Mouse (Mus musculus): ENCODE data around the gene Cacna2d3. TPM values are rescaled to one million over a fixed set of nuclear protein-coding genes. Genes with fewer than 3 reads are reported as not detected.

The Cacna2d3 gene
- polyA plus RNA-seq, 1 experiment from 2014 or later: 0.45 TPM

DNA sequence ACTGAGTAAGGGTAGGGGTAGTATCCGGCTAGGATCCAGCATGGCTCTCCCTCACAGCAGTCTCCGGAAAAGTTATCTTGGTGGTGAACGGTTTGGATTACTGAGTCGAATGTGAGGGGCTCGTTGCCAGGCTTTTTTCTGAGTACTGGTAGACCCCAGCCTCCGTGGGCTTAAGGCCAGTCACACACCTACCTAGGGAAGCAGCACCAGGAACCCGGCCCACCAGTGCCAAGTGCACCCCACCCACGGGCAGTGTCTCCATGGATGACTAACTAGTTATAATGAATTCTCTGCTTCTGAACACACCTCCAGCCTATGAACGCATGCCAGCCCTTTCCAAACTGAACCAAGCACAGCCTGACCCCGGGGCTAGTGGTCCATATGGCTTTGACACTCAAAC lies 1.6 kb upstream of the Cacna2d3 start:
- Histone ChIP-seq H3K9me3 (ENCODE audit: low read depth, low read length) (no peaks in the 10 kb centered on the region), H3K4me3 (ENCODE audit: low read depth, low read length) (peak overlapping the region; percentile 59), H3K4me1 (ENCODE audit: insufficient read depth) (no peaks in the 10 kb centered on the region; the same call in 1 of the 2 replicates), H3K9ac (no peak overlapping the region; the same call in 1 of the 2 replicates), H3K27ac (ENCODE audit: low read depth) (no peak overlapping the region), H3K36me3 (ENCODE audit: insufficient read depth) (no peaks in the 10 kb centered on the region), H3K4me2 (peak overlapping the region; percentile 100), H3K27me3 (ENCODE audit: insufficient read depth, low read length) (peaks cover 64% of the 10 kb centered on the region)
- DNase-seq (no peak), ATAC-seq (ENCODE audit: insufficient read depth) (0 out of 2 replicates have a peak, but pooled peaks have one; percentile 10)
- no peak for TF ChIP-seq CTCF (IDR thresholded peaks at IDR 0.05; ENCODE audit: low read depth)
- WGBS: 10% methylated on average over 10 of the region's 10 CpGs

GRCm38 (mm10) chr14:29722386-29723221 lies 940 bp upstream of the Cacna2d3 start:
- no peak for TF ChIP-seq CTCF (IDR thresholded peaks at IDR 0.05; ENCODE audit: low read depth)
- peak; percentile 68 for ATAC-seq (ENCODE audit: insufficient read depth)
- Histone ChIP-seq H3K27ac (ENCODE audit: low read depth) (no peak overlapping the region), H3K9ac (peak overlapping the region; percentile 51), H3K36me3 (ENCODE audit: insufficient read depth) (no peaks in the 10 kb centered on the region), H3K4me1 (ENCODE audit: insufficient read depth) (no peaks in the 10 kb centered on the region; the same call in 1 of the 2 replicates), H3K27me3 (ENCODE audit: insufficient read depth, low read length) (peaks cover 68% of the 10 kb centered on the region), H3K9me3 (ENCODE audit: low read depth, low read length) (no peaks in the 10 kb centered on the region), H3K4me3 (ENCODE audit: low read depth, low read length) (peak overlapping the region; percentile 59), H3K4me2 (peak overlapping the region; percentile 100)
- DNase-seq: peak; percentile 71
- under 1% methylated on average over 73 of the region's 76 CpGs for WGBS

GRCm38 (mm10) chr14:29721131-29721487 lies 555 bp downstream of the Cacna2d3 start:
- no peak for ATAC-seq (ENCODE audit: insufficient read depth)
- Histone ChIP-seq H3K27ac (ENCODE audit: low read depth) (no peak overlapping the region), H3K9me3 (ENCODE audit: low read depth, low read length) (no peaks in the 10 kb centered on the region), H3K9ac (peak overlapping the region; percentile 51), H3K4me2 (peak overlapping the region; percentile 100), H3K27me3 (ENCODE audit: insufficient read depth, low read length) (peaks cover 73% of the 10 kb centered on the region), H3K4me1 (ENCODE audit: insufficient read depth) (no peaks in the 10 kb centered on the region; the same call in 1 of the 2 replicates), H3K4me3 (ENCODE audit: low read depth, low read length) (peak overlapping the region; percentile 59), H3K36me3 (ENCODE audit: insufficient read depth) (no peaks in the 10 kb centered on the region)
- DNase-seq: no peak
- 1% methylated on average over 11 of the region's 11 CpGs for WGBS
- TF ChIP-seq CTCF (IDR thresholded peaks at IDR 0.05; ENCODE audit: low read depth): no peak

DNA sequence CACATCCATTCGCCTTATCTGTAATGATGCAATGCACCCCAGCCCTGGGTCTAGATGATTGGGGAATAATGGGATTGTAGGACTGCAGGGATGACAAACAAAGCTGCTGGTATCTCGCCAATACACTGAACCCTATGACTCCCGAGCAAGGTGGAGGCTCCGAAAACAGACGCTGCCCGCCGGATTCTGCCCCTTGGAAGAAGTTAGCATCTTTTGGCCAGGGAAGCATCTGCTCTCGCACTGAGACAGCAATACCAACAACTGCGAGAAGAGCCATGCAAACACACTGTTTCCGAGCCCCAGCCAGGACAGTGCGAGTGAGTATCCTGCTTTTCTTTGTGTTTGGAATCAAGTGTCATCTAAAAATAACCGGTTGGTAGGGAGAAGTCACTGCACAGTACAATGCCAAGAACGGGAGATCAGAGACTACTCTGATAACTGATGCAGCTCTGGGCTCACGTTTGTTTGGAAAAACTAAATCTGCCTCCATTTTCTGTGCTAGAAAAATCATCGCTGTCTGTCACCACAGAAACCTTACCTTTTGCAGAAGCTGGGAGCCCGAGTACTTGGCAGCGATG lies 1.2 kb downstream of the Cacna2d3 start:
- 1% methylated on average over 17 of the region's 17 CpGs for WGBS
- Histone ChIP-seq H3K27ac (ENCODE audit: low read depth) (no peak overlapping the region), H3K4me2 (no peak overlapping the region), H3K4me3 (ENCODE audit: low read depth, low read length) (0 out of 2 replicates have a peak overlapping the region, but pooled peaks have one; percentile 3), H3K9me3 (ENCODE audit: low read depth, low read length) (no peaks in the 10 kb centered on the region), H3K9ac (no peak overlapping the region), H3K27me3 (ENCODE audit: insufficient read depth, low read length) (peaks cover 76% of the 10 kb centered on the region), H3K4me1 (ENCODE audit: insufficient read depth) (no peaks in the 10 kb centered on the region; the same call in 1 of the 2 replicates), H3K36me3 (ENCODE audit: insufficient read depth) (no peaks in the 10 kb centered on the region)
- ATAC-seq (ENCODE audit: insufficient read depth) (no peak), DNase-seq (no peak)
- TF ChIP-seq CTCF (IDR thresholded peaks at IDR 0.05; ENCODE audit: low read depth): no peak

GRCm38 (mm10) chr14:29712621-29713020 lies 9.0 kb downstream of the Cacna2d3 start:
- Histone ChIP-seq H3K27ac (ENCODE audit: low read depth) (no peak overlapping the region), H3K4me2 (no peak overlapping the region), H3K9me3 (ENCODE audit: low read depth, low read length) (no peaks in the 10 kb centered on the region), H3K9ac (no peak overlapping the region), H3K4me3 (ENCODE audit: low read depth, low read length) (no peak overlapping the region), H3K27me3 (ENCODE audit: insufficient read depth, low read length) (peaks cover 16% of the 10 kb centered on the region), H3K4me1 (ENCODE audit: insufficient read depth) (no peaks in the 10 kb centered on the region), H3K36me3 (ENCODE audit: insufficient read depth) (no peaks in the 10 kb centered on the region)
- no peak for TF ChIP-seq CTCF (IDR thresholded peaks at IDR 0.05; ENCODE audit: low read depth)
- 75% methylated on average over 3 of the region's 3 CpGs for WGBS
- ATAC-seq (ENCODE audit: insufficient read depth) (no peak), DNase-seq (no peak)

DNA sequence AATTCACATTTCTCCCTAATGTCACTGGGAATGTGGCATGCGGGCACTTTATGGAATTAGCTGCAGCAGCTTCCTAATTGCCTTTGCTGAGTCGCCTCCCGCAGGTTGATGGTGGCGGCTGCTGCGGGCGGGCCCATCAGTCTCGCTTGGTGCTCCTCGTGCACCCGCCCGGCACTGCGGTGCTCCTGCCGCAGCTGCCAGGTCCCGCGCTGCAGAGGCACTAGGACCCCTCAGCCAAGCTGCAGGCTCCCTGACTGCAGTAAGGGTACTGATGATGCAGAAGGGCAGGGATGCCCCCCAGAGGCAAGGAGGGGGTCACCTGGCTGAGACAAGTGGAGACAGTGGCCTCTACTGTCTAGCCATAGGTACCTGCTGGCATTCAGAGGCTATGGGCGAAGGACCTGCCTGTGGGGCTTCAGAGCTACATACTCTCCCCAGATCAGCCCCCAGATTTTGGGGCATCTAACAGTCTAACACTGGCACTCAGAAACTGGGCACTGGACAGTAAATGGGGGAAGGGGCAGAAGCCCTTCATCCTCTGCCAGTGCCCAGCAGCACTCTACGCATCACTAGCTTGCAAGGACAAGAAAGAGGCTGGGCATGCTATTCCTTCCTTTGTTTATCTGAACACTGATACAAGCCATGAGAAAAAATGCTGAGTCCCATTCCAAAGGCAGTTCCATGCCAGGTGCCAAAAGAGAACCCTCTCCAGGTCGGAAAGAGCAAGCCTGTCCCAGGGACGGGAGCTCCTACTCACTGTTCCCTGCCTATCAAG lies 13.9 kb downstream of the Cacna2d3 start:
- DNase-seq (no peak), ATAC-seq (ENCODE audit: insufficient read depth) (no peak)
- Histone ChIP-seq H3K36me3 (ENCODE audit: insufficient read depth) (no peaks in the 10 kb centered on the region), H3K27ac (ENCODE audit: low read depth) (no peak overlapping the region), H3K9me3 (ENCODE audit: low read depth, low read length) (no peaks in the 10 kb centered on the region), H3K4me3 (ENCODE audit: low read depth, low read length) (no peak overlapping the region), H3K4me1 (ENCODE audit: insufficient read depth) (no peaks in the 10 kb centered on the region), H3K9ac (no peak overlapping the region), H3K4me2 (no peak overlapping the region), H3K27me3 (ENCODE audit: insufficient read depth, low read length) (peaks cover 9% of the 10 kb centered on the region; the same call in 1 of the 2 replicates)
- WGBS: 43% methylated on average over 18 of the region's 18 CpGs
- no peak for TF ChIP-seq CTCF (IDR thresholded peaks at IDR 0.05; ENCODE audit: low read depth)
